Mouse (Mus musculus): ENCODE data around the gene Gm21987.

GRCm38 (mm10) chr16:38353642-38354041, 6.8 kb downstream of the Gm21987 start:
- TF ChIP-seq POLR2A (IDR thresholded peaks at IDR 0.05; ENCODE audit: borderline replicate concordance, insufficient read depth, low read length), result no peak
- no peak for TF ChIP-seq CTCF (IDR thresholded peaks at IDR 0.05; ENCODE audit: borderline replicate concordance, insufficient read depth, low read depth, low read length)

All from cerebellum, adult 2 months (tissue).